Mouse (Mus musculus) heart, adult 2 months (tissue): Measurements from ENCODE around the gene Myo1c. TPM values are rescaled to one million over a fixed set of nuclear protein-coding genes. Genes with fewer than 3 reads are reported as not detected.

Experiments
- DNase-seq, 2 experiments: peaks; one replicate each; pipeline ENCODE4 v3.0.0; 2021
- H3K27ac ChIP-seq: fragments of 200-600 bp; 2 replicates; pipeline ENCODE4 v1.8.1; 2022
- H3K27me3 ChIP-seq: fragments of 200-500 bp; 2 replicates; pipeline ENCODE4 v1.6.1; 2012; ENCODE audit warnings: mild to moderate bottlenecking, low read length, inconsistent platforms, mixed read lengths; ENCODE audit not compliant: control insufficient read depth, insufficient read depth
- H3K36me3 ChIP-seq: fragments of 200-500 bp; 2 replicates; pipeline ENCODE4 v1.6.1; 2012; ENCODE audit warnings: low read length, inconsistent platforms; ENCODE audit not compliant: control insufficient read depth, insufficient read depth
- H3K4me1 ChIP-seq: fragments of 200-500 bp; 2 replicates; pipeline ENCODE4 v1.6.1; 2011; ENCODE audit warnings: low read length; ENCODE audit not compliant: control insufficient read depth, insufficient read depth
- H3K4me3 ChIP-seq: fragments of 200-600 bp; 2 replicates; pipeline ENCODE4 v1.8.1; 2022
- H3K79me2 ChIP-seq: fragments of 200-500 bp; replicated peaks from 2 replicates; pipeline ENCODE4 v1.6.1; 2012; ENCODE audit warnings: mild to moderate bottlenecking, inconsistent platforms, low read length, moderate library complexity, mixed read lengths; ENCODE audit not compliant: control insufficient read depth, insufficient read depth
- H3K9ac ChIP-seq: fragments of 200-500 bp; 2 replicates; pipeline ENCODE4 v1.6.1; 2012; ENCODE audit warnings: low read depth, mild to moderate bottlenecking, control low read depth, inconsistent platforms, low read length, mixed read lengths
- CTCF ChIP-seq: fragments of 200-600 bp; IDR thresholded peaks from 2 replicates; pipeline ENCODE4 v1.8.1; 2022; ENCODE audit warnings: antibody characterized with exemption, mild to moderate bottlenecking, moderate library complexity
- EP300 ChIP-seq: fragments of 200-500 bp; IDR thresholded peaks from 2 replicates; pipeline ENCODE4 v1.6.1; 2011; ENCODE audit warnings: low read depth, low read length, control low read depth; ENCODE audit not compliant: insufficient read depth
- POLR2A ChIP-seq: fragments of 200-500 bp; IDR thresholded peaks from 2 replicates; pipeline ENCODE4 v1.6.1; 2011; ENCODE audit warnings: mild to moderate bottlenecking, low read depth, low read length, control low read depth; ENCODE audit not compliant: insufficient read depth
- WGBS: fragments of 180-500 bp; shearing (Covaris S2); methylation state at CpG from one replicate; pipeline ENCODE4 v1.1.7; 2018; 5-methylcytosine and 5-hydroxymethylcytosine counted together
- intact Hi-C: fragments of 180-260 bp; cut with DNase I; formaldehyde crosslinking; loops from one replicate; pipeline ENCODE4 v1.15.1; 2025
- polyA plus RNA-seq: library from polyadenylated mRNA; depleted of rRNA; stranded (reverse); fragments of >200 nt; gene quantifications from 2 replicates; pipeline ENCODE4 v1.2.3, GENCODE M21; 2012
- total RNA-seq, 2 experiments: library from RNA; stranded (reverse); gene quantifications; 2 replicates each; pipeline ENCODE4 v1.2.3; 2021

Gene Myo1c
- total and polyA plus RNA-seq, 3 experiments, result 68.7 to 105 (median 96.9) TPM

- Histone ChIP-seq H3K27ac (no peak overlapping the region), H3K79me2 (no peaks in the 10 kb centered on the region), H3K27me3 (no peaks in the 10 kb centered on the region), H3K4me1 (peaks cover 19% of the 10 kb centered on the region), H3K36me3 (peaks cover 2% of the 10 kb centered on the region; the same call in 1 of the 2 replicates), H3K4me3 (no peak overlapping the region), H3K9ac (no peak overlapping the region)
- WGBS, result 93% methylated on average over 13 of the region's 13 CpGs
- intact Hi-C loops, result no loop called here
- no peak for DNase-seq
- no peak for TF ChIP-seq CTCF
- TF ChIP-seq EP300, result no peak
- no peak for TF ChIP-seq POLR2A
Observed at GRCm38 (mm10) chr11:75658311-75658710, 8.0 kb downstream of the Myo1c start.

GRCm38 (mm10) chr11:75658996-75659750, 8.9 kb downstream of the Myo1c start:
- Histone ChIP-seq H3K79me2 (no peaks in the 10 kb centered on the region), H3K4me1 (peaks cover 15% of the 10 kb centered on the region), H3K4me3 (no peak overlapping the region), H3K27ac (no peak overlapping the region), H3K9ac (no peak overlapping the region), H3K27me3 (no peaks in the 10 kb centered on the region), H3K36me3 (peaks cover 2% of the 10 kb centered on the region; the same call in 1 of the 2 replicates)
- 55% methylated on average over 14 of the region's 14 CpGs for WGBS
- TF ChIP-seq POLR2A, result no peak
- no peak for TF ChIP-seq CTCF
- no peak for TF ChIP-seq EP300
- peak in 1 of 2 experiments; percentile 39 for DNase-seq
- intact Hi-C loops, result no loop called here

GRCm38 (mm10) chr11:75660081-75660590, 9.8 kb downstream of the Myo1c start:
- Histone ChIP-seq H3K4me1 (peaks cover 11% of the 10 kb centered on the region), H3K4me3 (no peak overlapping the region), H3K9ac (no peak overlapping the region), H3K27ac (no peak overlapping the region), H3K79me2 (no peaks in the 10 kb centered on the region), H3K36me3 (peaks cover 2% of the 10 kb centered on the region; the same call in 1 of the 2 replicates), H3K27me3 (no peaks in the 10 kb centered on the region)
- 82% methylated on average over 12 of the region's 12 CpGs for WGBS
- intact Hi-C loops, result no loop called here
- no peak for DNase-seq
- TF ChIP-seq EP300 (no peak), POLR2A (no peak), CTCF (no peak)

GRCm38 (mm10) chr11:75660941-75661800, 10.9 kb downstream of the Myo1c start:
- Histone ChIP-seq H3K27me3 (no peaks in the 10 kb centered on the region), H3K9ac (no peak overlapping the region), H3K27ac (no peak overlapping the region), H3K4me1 (peaks cover 8% of the 10 kb centered on the region), H3K79me2 (no peaks in the 10 kb centered on the region), H3K36me3 (peaks cover 2% of the 10 kb centered on the region; the same call in 1 of the 2 replicates), H3K4me3 (no peak overlapping the region)
- WGBS, result 89% methylated on average over 21 of the region's 21 CpGs
- TF ChIP-seq POLR2A (no peak), EP300 (no peak), CTCF (no peak)
- DNase-seq, result no peak
- intact Hi-C loops, result no loop called here

- intact Hi-C loops, result no loop called here
- H3K4me3 ChIP-seq, result no peak overlapping the region
- TF ChIP-seq CTCF (no peak), POLR2A (no peak), EP300 (no peak)
- H3K4me1 ChIP-seq, result peaks cover 4% of the 10 kb centered on the region
- H3K27ac ChIP-seq, result no peak overlapping the region
- 89% methylated on average over 7 of the region's 7 CpGs for WGBS
- peaks cover 2% of the 10 kb centered on the region; the same call in 1 of the 2 replicates for H3K36me3 ChIP-seq
- DNase-seq, result no peak
- H3K9ac ChIP-seq, result no peak overlapping the region
- H3K79me2 ChIP-seq, result no peaks in the 10 kb centered on the region
- no peaks in the 10 kb centered on the region for H3K27me3 ChIP-seq
Observed at GRCm38 (mm10) chr11:75662131-75662530, 11.8 kb downstream of the Myo1c start.
